Mouse (Mus musculus): ENCODE measurements around the gene Gstt1.
A peak's percentile ranks its signal among the peaks of the same experiment; 100 is the strongest.

Gstt1 gene

GRCm38 (mm10) chr10:75764519-75765473 is 33.6 kb downstream of the Gstt1 start:
- no peak for DNase-seq (ENCODE audit: low spot score in 2 of 2)

GRCm38 (mm10) chr10:75763682-75764518 is 34.5 kb downstream of the Gstt1 start, which contains the start of gene Cabin1:
Gene Cabin1, minus strand, starts transcription at chr10:75764341.
- peak; percentile 89 to 97 for DNase-seq (ENCODE audit: low spot score in 2 of 2)

- no peak for DNase-seq (ENCODE audit: low spot score in 2 of 2)
These were observed 36.0 kb downstream of the Gstt1 start for GRCm38 (mm10) chr10:75762413-75762812.

GRCm38 (mm10) chr10:75760311-75760710 is 38.1 kb downstream of the Gstt1 start:
- no peak for DNase-seq (ENCODE audit: low spot score in 2 of 2)

- DNase-seq (ENCODE audit: low spot score in 2 of 2): no peak
These were observed 41.7 kb downstream of the Gstt1 start for GRCm38 (mm10) chr10:75756719-75757118.

- DNase-seq (ENCODE audit: low spot score in 2 of 2): peak; percentile 48 to 69
These were observed 54.4 kb downstream of the Gstt1 start for GRCm38 (mm10) chr10:75744017-75744416.

- DNase-seq (ENCODE audit: low spot score in 2 of 2): no peak
These were observed 55.0 kb downstream of the Gstt1 start for GRCm38 (mm10) chr10:75743369-75743768.

- DNase-seq (ENCODE audit: low spot score in 2 of 2): no peak
These were observed 57.5 kb downstream of the Gstt1 start for GRCm38 (mm10) chr10:75740866-75741265.

Measured in urinary bladder, adult 18-20 months (tissue).